Mouse (Mus musculus) liver, embryonic 11.5 days (tissue): ENCODE measurements around the gene Gm11042. TPM values are rescaled to one million over a fixed set of nuclear protein-coding genes. Genes with fewer than 3 reads are reported as not detected.

Experiments
- ATAC-seq: fragments of 200-750 bp; cut with Nextera tagmentation; replicated peaks from 2 replicates; pipeline ENCODE4 v1.8.0; 2017; ENCODE audit warnings: moderate number of reproducible peaks, mild to moderate bottlenecking, moderate TSS enrichment, moderate library complexity; ENCODE audit not compliant: low FRiP score
- DNase-seq: peaks from one replicate; pipeline ENCODE4 v3.0.0-alpha.2; 2017; ENCODE audit warnings: low spot score
- H3K27ac ChIP-seq: fragments of 300-500 bp; sonication (generic); 2 replicates; pipeline ENCODE4 v1.5.1; 2014; ENCODE audit warnings: mild to moderate bottlenecking, low read depth, low read length, control low read depth
- H3K27me3 ChIP-seq: fragments of 300-500 bp; sonication (generic); replicated peaks from 2 replicates; pipeline ENCODE4 v1.6.1; 2014; ENCODE audit warnings: low read length, mixed read lengths; ENCODE audit not compliant: control insufficient read depth, insufficient read depth
- H3K36me3 ChIP-seq: fragments of 300-500 bp; sonication (generic); 2 replicates; pipeline ENCODE4 v1.6.1; 2014; ENCODE audit warnings: mild to moderate bottlenecking, low read length, moderate library complexity, mixed read lengths; ENCODE audit not compliant: control insufficient read depth, insufficient read depth
- H3K4me1 ChIP-seq: fragments of 300-500 bp; sonication (generic); replicated peaks from 2 replicates; pipeline ENCODE4 v1.6.1; 2014; ENCODE audit warnings: low read length, mixed read lengths; ENCODE audit not compliant: control insufficient read depth, insufficient read depth
- H3K4me2 ChIP-seq: fragments of 300-500 bp; sonication (generic); 2 replicates; pipeline ENCODE4 v1.6.1; 2014; ENCODE audit warnings: mild to moderate bottlenecking, control low read depth, moderate library complexity
- H3K4me3 ChIP-seq: fragments of 300-500 bp; sonication (generic); 2 replicates; pipeline ENCODE4 v1.5.1; 2014; ENCODE audit warnings: low read depth, low read length, control low read depth
- H3K9ac ChIP-seq: fragments of 300-500 bp; sonication (generic); 2 replicates; pipeline ENCODE4 v1.6.1; 2014; ENCODE audit warnings: low read depth, low read length, control low read depth
- H3K9me3 ChIP-seq: fragments of 300-500 bp; sonication (generic); 2 replicates; pipeline ENCODE4 v1.6.1; 2016; ENCODE audit warnings: low read length, inconsistent platforms, mixed read lengths; ENCODE audit not compliant: control insufficient read depth
- WGBS: fragments of 180-500 bp; shearing (Covaris S2); extraction: QIAGEN DNeasy Blood & Tissue Kit; methylation state at CpG from one replicate; pipeline ENCODE4 v1.1.7; 2014; 5-methylcytosine and 5-hydroxymethylcytosine counted together
- polyA plus RNA-seq: library from polyadenylated mRNA; unstranded; fragments of >200 nt; fragmentation: Nextera tagmentation; extraction: Ambion mirVana; gene quantifications from 2 replicates; pipeline ENCODE4 v1.2.1, GENCODE M21; 2014

The Gm11042 gene
- polyA plus RNA-seq, 1 experiment from 2014 or later = not detected

- WGBS = 76% methylated on average over 5 of the region's 5 CpGs
- Histone ChIP-seq H3K4me1 (no peaks in the 10 kb centered on the region), H3K27ac (no peak overlapping the region), H3K36me3 (no peaks in the 10 kb centered on the region), H3K4me2 (no peak overlapping the region), H3K4me3 (no peak overlapping the region), H3K9ac (no peak overlapping the region), H3K9me3 (no peaks in the 10 kb centered on the region), H3K27me3 (no peaks in the 10 kb centered on the region)
- DNase-seq (no peak), ATAC-seq (no peak)
Observed at GRCm38 (mm10) chr12:74277265-74277664, 38.9 kb downstream of the Gm11042 start.

DNA sequence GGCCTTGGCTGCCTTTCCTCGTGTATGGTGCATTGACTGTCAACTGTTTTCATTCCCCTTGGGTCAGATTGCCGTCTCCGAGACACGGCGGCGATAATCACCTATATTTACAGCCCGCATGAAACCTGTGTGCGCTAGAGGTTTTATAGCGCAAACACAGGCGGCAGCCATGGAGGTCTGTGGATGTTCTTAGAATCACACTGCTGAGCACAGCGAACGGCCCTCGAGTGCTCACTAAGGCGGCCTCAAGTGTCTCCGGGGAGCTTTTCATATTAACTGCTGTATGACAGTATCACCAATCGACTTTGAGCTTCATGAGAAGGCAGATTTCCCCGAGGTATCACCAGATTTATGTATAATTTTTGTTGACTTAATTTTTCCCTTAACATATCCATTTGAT, 43.6 kb downstream of the Gm11042 start:
- no peak overlapping the region for H3K4me3 ChIP-seq
- DNase-seq (no peak), ATAC-seq (no peak)
- no peak overlapping the region for H3K9ac ChIP-seq
- H3K27me3 ChIP-seq = no peaks in the 10 kb centered on the region
- H3K4me2 ChIP-seq = no peak overlapping the region
- WGBS = 89% methylated on average over 17 of the region's 17 CpGs
- no peaks in the 10 kb centered on the region for H3K36me3 ChIP-seq
- no peaks in the 10 kb centered on the region for H3K4me1 ChIP-seq
- H3K27ac ChIP-seq = no peak overlapping the region
- no peaks in the 10 kb centered on the region for H3K9me3 ChIP-seq

DNA sequence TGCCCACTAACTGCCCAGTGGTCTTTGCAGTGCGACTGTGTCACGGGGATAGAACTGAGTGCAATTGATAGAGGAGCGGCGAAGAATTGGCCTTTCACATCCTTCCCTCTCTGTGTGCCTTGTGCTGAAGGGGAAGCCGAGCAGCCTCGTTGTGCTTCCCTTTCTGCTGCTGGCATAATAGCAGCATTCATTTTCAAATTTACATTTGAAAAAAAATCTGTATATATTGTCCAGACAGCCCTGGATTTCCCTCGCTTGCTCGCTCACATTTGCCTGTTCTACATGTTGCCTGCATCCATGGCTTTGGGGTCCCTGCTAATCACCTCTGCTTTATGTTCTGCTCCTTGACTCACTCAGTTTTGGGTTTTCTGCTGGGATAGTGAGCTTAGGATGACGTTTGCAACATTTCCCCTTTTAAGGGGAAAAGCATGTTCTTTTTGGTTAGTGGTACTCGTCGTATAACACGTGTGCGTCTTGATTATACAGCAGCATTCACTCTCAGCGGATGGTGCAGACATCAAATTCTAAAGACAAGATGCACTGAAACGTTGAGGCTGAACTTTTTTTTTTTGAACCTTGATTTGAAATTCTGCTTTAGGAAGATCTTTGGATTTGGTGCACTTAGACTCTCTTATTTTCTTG, 47.4 kb downstream of the Gm11042 start:
- DNase-seq (no peak), ATAC-seq (no peak)
- Histone ChIP-seq H3K27me3 (no peaks in the 10 kb centered on the region), H3K4me3 (no peak overlapping the region), H3K9ac (no peak overlapping the region), H3K36me3 (no peaks in the 10 kb centered on the region), H3K4me1 (no peaks in the 10 kb centered on the region), H3K9me3 (no peaks in the 10 kb centered on the region), H3K27ac (no peak overlapping the region), H3K4me2 (no peak overlapping the region)
- 84% methylated on average over 15 of the region's 15 CpGs for WGBS

DNA sequence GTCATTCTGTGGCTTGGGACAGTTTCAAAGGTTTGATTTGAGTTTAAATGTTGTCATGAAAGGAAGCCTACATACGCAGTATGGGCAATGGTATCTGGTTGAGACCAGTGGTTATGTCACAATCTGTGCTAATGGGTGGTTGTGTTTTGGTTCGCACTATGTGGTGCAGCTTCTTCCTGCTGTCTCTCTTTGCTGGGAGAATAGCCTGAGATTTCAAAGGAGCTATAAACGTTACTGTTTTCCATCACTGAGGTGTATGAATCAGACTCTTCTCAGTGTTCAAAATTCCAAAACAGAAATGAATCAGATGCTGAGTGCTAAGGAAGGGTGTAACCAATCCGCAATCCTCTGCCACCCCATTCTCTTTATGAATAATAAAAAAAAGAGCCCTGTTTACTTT, 49.1 kb downstream of the Gm11042 start:
- ATAC-seq (no peak), DNase-seq (no peak)
- Histone ChIP-seq H3K9ac (no peak overlapping the region), H3K4me1 (no peaks in the 10 kb centered on the region), H3K27ac (no peak overlapping the region), H3K4me3 (no peak overlapping the region), H3K9me3 (no peaks in the 10 kb centered on the region), H3K27me3 (no peaks in the 10 kb centered on the region), H3K4me2 (no peak overlapping the region), H3K36me3 (no peaks in the 10 kb centered on the region)
- 82% methylated on average over 4 of the region's 4 CpGs for WGBS
